Mouse (Mus musculus) kidney, embryonic 16.5 days (tissue): ENCODE measurements around the gene Ss18l1. TPM values are rescaled to one million over a fixed set of nuclear protein-coding genes. Genes with fewer than 3 reads are reported as not detected.

Experiments used
- ATAC-seq: fragments of 200-750 bp; cut with Nextera tagmentation; 2 replicates; pipeline ENCODE4 v1.8.0; 2017; ENCODE audit warnings: moderate TSS enrichment; ENCODE audit not compliant: low FRiP score, low TSS enrichment
- H3K27ac ChIP-seq: fragments of 300-500 bp; sonication (generic); 2 replicates; pipeline ENCODE4 v1.5.1; 2014; ENCODE audit warnings: low read length
- H3K27me3 ChIP-seq: fragments of 300-500 bp; sonication (generic); 2 replicates; pipeline ENCODE4 v1.6.1; 2014; ENCODE audit warnings: low read length, control low read depth, mixed read lengths; ENCODE audit not compliant: insufficient read depth
- H3K36me3 ChIP-seq: fragments of 300-500 bp; sonication (generic); 2 replicates; pipeline ENCODE4 v1.6.1; 2014; ENCODE audit warnings: low read length, control low read depth, mixed read lengths; ENCODE audit not compliant: insufficient read depth
- H3K4me1 ChIP-seq: fragments of 300-500 bp; sonication (generic); 2 replicates; pipeline ENCODE4 v1.6.1; 2014; ENCODE audit warnings: low read length, control low read depth, mixed read lengths; ENCODE audit not compliant: insufficient read depth
- H3K4me2 ChIP-seq: fragments of 300-500 bp; sonication (generic); replicated peaks from 2 replicates; pipeline ENCODE4 v1.6.1; 2014; ENCODE audit warnings: low read depth, low read length
- H3K4me3 ChIP-seq: fragments of 300-500 bp; sonication (generic); 2 replicates; pipeline ENCODE4 v1.5.1; 2014; ENCODE audit warnings: mild to moderate bottlenecking, low read length
- H3K9ac ChIP-seq: fragments of 300-500 bp; sonication (generic); replicated peaks from 2 replicates; pipeline ENCODE4 v1.6.1; 2014; ENCODE audit warnings: low read length
- H3K9me3 ChIP-seq: fragments of 300-500 bp; sonication (generic); 2 replicates; pipeline ENCODE4 v1.6.1; 2016; ENCODE audit warnings: low read length, control low read depth
- WGBS: fragments of 180-500 bp; shearing (Covaris S2); extraction: QIAGEN DNeasy Blood & Tissue Kit; methylation state at CpG from one replicate; pipeline ENCODE4 v1.1.7; 2014; 5-methylcytosine and 5-hydroxymethylcytosine counted together
- polyA plus RNA-seq: library from polyadenylated mRNA; unstranded; fragments of >200 nt; fragmentation: Nextera tagmentation; extraction: Ambion mirVana; gene quantifications from 2 replicates; pipeline ENCODE4 v1.2.1, GENCODE M21; 2015

Gene Ss18l1
- polyA plus RNA-seq, 1 experiment from 2014 or later, result 7.0 TPM

DNA sequence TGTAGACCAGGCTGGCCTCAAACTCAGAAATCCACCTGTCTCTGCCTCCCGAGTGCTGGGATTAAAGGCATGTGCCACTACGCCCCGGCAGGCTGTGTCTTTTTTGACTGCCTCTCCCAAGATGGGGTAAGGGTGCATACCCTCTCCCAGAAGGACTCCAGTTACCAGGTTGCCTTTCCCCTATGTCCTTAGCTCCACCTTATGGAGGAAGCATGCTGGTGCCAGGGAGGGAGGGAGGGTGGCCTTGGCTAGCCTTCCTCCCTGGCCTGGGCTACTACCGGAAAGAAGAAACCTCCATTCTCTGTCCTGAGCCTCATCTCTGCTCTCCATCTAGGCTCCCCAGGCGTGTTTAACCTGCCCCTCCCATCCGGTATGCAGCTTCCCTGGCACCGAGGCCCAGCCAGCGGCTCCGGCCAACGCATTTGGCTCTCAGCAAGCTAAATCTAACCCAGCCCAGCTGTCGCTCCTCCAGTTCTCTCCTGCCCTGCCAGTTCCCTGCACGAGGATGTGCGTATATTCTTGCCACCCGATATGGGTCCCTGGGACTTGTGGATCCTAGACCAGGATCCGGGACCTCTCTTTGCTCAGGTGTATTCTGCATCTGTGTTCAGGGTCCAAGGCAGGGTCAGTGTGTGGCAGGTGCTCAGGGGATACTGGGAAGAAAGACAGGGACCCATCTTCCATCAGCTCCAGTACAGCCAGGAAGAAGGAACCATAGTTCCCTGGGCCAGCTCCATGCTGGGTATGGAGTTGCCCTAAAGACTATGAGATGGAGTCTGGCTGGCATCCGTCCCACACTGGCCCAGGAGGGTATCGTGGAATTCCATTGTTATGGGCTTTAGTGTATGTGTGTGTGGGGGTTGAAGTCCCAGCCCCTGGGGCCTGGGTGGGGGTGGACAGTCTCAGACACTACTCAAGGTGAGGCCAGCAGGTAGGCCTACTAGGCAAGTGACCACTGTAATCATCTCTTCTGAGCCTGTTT, 71.9 kb downstream of the Ss18l1 start:
- Histone ChIP-seq H3K4me3 (no peak overlapping the region), H3K36me3 (no peaks in the 10 kb centered on the region), H3K9me3 (no peaks in the 10 kb centered on the region), H3K4me2 (no peak overlapping the region), H3K27me3 (no peaks in the 10 kb centered on the region), H3K27ac (no peak overlapping the region), H3K9ac (no peak overlapping the region), H3K4me1 (peaks cover 29% of the 10 kb centered on the region)
- no peak for ATAC-seq
- WGBS, result 62% methylated on average over 17 of the region's 17 CpGs

DNA sequence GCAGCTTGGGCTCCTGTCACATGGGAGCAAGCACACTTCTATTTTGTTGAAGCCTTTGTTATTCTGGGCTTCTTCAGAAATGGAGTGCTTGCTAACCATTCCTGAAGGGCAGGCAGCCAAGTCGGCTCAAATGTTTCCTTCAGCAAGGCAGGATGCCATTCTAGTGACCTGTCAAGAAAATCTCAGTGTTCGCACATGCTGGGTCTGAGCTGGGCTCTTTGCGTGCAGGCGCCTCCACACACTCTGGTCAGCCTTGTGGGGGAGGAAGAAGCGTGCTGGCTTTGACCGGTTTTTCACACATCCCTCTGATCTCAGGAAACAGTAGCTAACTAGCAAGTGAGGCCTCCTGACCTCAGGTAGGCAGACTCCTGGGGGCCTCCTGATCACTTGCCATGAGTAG, 73.0 kb downstream of the Ss18l1 start:
- 6% methylated on average over 6 of the region's 6 CpGs for WGBS
- H3K4me3 ChIP-seq, result no peak overlapping the region
- no peaks in the 10 kb centered on the region for H3K36me3 ChIP-seq
- peaks cover 35% of the 10 kb centered on the region for H3K4me1 ChIP-seq
- H3K27me3 ChIP-seq, result no peaks in the 10 kb centered on the region
- ATAC-seq, result no peak
- no peak overlapping the region for H3K4me2 ChIP-seq
- H3K9ac ChIP-seq, result no peak overlapping the region
- 0 out of 2 replicates have a peak overlapping the region, but pooled peaks have one; percentile 25 for H3K27ac ChIP-seq
- no peaks in the 10 kb centered on the region for H3K9me3 ChIP-seq

GRCm38 (mm10) chr2:180116081-180116493, 73.8 kb downstream of the Ss18l1 start:
- Histone ChIP-seq H3K4me2 (no peak overlapping the region), H3K27me3 (no peaks in the 10 kb centered on the region), H3K9ac (no peak overlapping the region), H3K4me3 (no peak overlapping the region), H3K27ac (no peak overlapping the region), H3K36me3 (no peaks in the 10 kb centered on the region), H3K4me1 (peaks cover 36% of the 10 kb centered on the region), H3K9me3 (no peaks in the 10 kb centered on the region)
- 72% methylated on average over 10 of the region's 10 CpGs for WGBS
- ATAC-seq, result no peak

DNA sequence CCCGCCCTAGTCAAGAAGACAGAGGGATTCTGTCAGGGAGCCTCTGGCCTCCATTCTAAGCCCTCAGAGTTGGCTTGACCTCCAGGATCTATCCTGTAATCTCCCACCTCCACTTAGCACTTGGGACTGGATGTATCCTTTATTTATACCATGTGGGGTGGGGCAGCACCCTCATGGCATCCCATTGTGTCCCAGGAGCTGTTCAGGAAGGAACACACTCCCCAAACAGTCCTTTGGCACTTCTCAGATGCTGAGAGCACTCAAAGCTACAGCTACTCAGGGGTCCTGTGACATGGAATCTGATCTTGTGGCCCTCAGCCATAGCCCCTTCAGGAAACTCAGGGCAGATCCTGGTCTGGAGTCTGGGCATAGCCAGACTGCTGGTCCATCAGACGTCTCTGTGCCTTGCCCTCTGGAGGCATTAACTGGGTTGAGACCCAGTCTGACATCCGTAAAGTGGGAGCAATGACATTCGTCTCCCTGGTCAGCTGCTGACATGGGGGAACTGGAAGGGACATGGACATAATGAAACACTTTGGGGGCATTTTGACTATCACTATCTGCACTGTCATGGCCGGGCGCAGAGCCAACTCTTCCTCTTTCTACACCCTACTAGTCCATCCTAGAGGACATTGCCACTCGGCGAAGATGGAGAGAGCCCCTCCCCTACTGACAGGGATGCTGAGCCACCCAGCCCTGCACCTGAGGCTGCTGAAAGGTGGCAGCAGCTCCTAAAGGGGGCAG, 74.6 kb downstream of the Ss18l1 start:
- no peaks in the 10 kb centered on the region for H3K36me3 ChIP-seq

DNA sequence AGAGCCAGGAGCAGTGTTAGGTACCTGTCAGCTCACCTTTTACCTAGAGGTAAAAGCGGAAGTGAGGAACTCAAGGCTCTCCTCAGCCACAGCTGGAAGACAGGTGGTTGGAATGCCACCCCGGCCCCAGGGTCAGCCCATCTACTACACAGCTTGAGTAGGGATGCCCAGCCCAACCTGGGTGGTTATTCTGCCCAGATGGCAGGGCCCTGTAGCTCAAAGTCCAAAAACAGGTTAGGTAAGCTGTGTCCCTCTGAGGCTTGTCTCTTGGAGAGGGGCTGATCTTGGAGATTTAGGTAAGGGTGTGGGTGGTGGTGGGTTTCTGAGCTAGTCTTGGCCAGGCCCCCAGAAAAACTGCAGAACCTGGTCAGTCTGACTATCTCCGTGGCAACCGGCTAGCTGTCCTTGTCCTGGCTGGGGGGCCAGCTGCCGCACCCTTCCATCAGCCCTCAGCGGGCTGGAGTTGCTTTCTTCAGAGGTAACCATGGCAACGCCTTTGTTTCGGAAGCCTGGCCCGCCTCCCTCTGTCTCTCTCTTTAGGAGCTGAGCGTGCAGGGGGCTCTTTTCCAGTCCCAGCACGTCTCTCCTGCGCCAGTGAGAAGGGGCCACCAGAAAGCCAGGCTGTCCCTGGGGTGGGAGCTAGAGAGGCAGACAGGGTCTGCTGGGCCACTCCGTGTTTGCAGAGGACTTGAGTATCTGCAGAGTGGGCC, 75.3 kb downstream of the Ss18l1 start:
- no peaks in the 10 kb centered on the region for H3K9me3 ChIP-seq
- H3K27ac ChIP-seq, result no peak overlapping the region
- no peak for ATAC-seq
- H3K4me1 ChIP-seq, result peaks cover 36% of the 10 kb centered on the region
- no peaks in the 10 kb centered on the region for H3K36me3 ChIP-seq
- WGBS, result 12% methylated on average over 13 of the region's 13 CpGs
- H3K4me3 ChIP-seq, result no peak overlapping the region
- H3K4me2 ChIP-seq, result no peak overlapping the region
- no peak overlapping the region for H3K9ac ChIP-seq
- H3K27me3 ChIP-seq, result no peaks in the 10 kb centered on the region

More for the DNA sequence above, 74.6 kb downstream of the Ss18l1 start:
- Histone ChIP-seq H3K4me2 (no peak overlapping the region), H3K27me3 (no peaks in the 10 kb centered on the region), H3K9me3 (no peaks in the 10 kb centered on the region), H3K27ac (no peak overlapping the region), H3K4me3 (no peak overlapping the region), H3K4me1 (peaks cover 36% of the 10 kb centered on the region), H3K9ac (no peak overlapping the region)
- ATAC-seq, result no peak
- 71% methylated on average over 8 of the region's 8 CpGs for WGBS

DNA sequence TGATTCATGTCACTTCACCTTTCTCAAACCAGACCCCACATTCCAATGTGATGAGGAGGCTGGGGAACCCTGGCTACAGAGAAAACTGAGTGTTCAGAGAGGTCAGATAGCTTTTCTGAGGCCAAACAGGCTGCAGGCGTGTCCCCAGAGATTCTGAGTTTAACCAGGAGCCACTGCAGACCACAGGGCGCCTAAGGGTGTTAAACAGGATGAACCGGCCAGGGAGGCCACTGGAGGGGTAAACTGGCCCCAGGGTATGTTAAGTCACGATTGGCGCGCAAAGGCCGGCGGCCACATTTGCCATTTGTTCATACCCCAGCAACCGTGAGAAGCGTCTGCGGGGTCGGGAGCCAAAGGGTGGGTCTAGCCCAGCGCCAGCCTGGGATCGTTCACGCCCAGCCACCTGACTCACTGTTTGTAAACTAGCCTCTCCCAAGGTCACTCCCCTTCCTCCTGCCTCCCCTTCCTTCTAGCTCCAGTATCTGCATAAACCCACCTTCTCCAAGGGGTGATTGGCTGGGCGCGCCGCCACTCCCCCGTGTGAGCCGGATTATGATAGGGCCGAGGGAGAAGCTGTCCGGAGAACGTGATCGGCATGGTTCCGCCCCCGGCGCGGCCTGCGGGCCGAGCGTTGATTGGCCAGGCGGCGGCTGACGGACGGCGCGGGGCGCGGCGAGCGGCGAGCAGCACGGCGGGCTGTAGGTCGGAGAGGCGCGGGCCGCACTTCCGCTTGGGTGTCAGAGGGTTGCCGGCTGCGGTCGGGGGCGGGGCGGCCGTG, 76.5 kb downstream of the Ss18l1 start, which contains the start of gene Osbpl2:
Gene Osbpl2, plus strand, starts transcription at position 646 of the 778 bp plus-strand sequence.
- H3K4me1 ChIP-seq, result peaks cover 36% of the 10 kb centered on the region
- under 1% methylated on average over 55 of the region's 55 CpGs for WGBS
- H3K27ac ChIP-seq, result peak within 1 kb of the TSS; percentile 66
- peak within 1 kb of the TSS; percentile 93 for H3K4me2 ChIP-seq
- no peaks in the 10 kb centered on the region for H3K9me3 ChIP-seq
- H3K36me3 ChIP-seq, result peaks cover 3% of the 10 kb centered on the region; the same call in 1 of the 2 replicates
- H3K27me3 ChIP-seq, result no peaks in the 10 kb centered on the region
- peak; percentile 99 for ATAC-seq
- peak within 1 kb of the TSS; percentile 91 for H3K4me3 ChIP-seq
- peak within 1 kb of the TSS; percentile 90 for H3K9ac ChIP-seq

Other genes with a start within 250 kb of the Ss18l1 start
- 3.4 and 4.1 TPM in 2 replicates for gene Taf4, start 65.9 kb upstream of the Ss18l1 start, polyA plus RNA-seq
- gene Lsm14b, start 17.5 kb upstream of the Ss18l1 start, polyA plus RNA-seq, result 4.8 and 7.0 TPM in 2 replicates
- 619 and 638 TPM in 2 replicates for gene Psma7, start 76 bp upstream of the Ss18l1 start, polyA plus RNA-seq
- gene Mtg2, start 28.1 kb downstream of the Ss18l1 start, polyA plus RNA-seq, result 27.3 and 29.6 TPM in 2 replicates
- not detected in 2 replicates for gene Hrh3, start 62.0 kb downstream of the Ss18l1 start, polyA plus RNA-seq
- gene Osbpl2, start 76.8 kb downstream of the Ss18l1 start, polyA plus RNA-seq, result 35.2 and 36.3 TPM in 2 replicates
- 200 and 208 TPM in 2 replicates for gene Adrm1, start 129.0 kb downstream of the Ss18l1 start, polyA plus RNA-seq
- gene Lama5, start 183.3 kb downstream of the Ss18l1 start, polyA plus RNA-seq, result 53.1 and 57.4 TPM in 2 replicates
- 435 and 485 TPM in 2 replicates for gene Rps21, start 214.9 kb downstream of the Ss18l1 start, polyA plus RNA-seq
- 6.7 and 11.2 TPM in 2 replicates for gene Cables2, start 231.0 kb downstream of the Ss18l1 start, polyA plus RNA-seq
- gene Rbbp8nl, start 247.4 kb downstream of the Ss18l1 start, polyA plus RNA-seq, result 1.5 and 1.6 TPM in 2 replicates